Mouse (Mus musculus): ENCODE data around the gene Ndufa6.
"Not testable (repeated sequence)": the region's sequence is repeated elsewhere in the genome, so short reads cannot be mapped to it uniquely, and the experiment has no call there.

Gene Ndufa6

DNA sequence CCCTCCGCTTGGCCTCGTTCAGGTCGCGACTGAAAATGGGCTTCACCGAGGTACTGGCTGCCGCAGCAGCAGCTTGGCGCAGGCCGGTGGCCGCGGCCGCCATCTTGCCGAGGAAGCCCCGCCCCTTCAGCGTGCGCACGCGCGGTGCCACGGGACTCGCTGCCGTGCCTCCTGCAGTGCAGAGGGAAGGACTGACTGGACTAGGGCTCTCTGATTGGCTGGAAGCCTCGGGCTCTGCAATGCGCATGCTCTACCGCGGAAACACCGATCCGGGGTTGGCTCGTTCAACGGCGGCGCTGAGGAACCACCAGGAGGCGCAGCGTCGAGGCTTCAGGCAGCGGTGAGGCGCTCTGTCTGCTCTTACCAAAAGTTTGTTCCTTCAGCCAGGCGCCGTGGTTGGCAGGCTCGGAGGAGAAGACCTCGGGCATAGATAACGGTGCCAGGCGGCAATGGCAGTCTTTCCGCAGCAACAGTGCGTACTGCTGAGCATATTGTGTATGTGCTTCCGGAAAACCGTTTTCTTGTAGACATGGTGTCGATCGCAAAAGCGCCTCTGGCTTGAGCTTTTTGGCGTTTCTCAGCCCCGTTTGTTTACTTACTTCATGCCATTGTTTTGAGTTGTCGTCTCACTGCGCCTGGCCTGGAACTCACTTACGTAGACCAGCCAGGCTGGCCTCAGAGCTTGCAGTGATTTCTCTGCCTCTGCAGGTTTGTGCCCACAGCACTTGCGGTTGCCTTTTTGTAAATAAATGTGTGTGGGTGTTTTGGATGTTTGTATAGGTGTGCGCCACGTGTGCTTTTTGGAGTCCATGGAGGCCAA lies at the start of gene Ndufa6:
TSS of gene Ndufa6 (minus strand) at position 197 of the 820 bp plus-strand sequence.
- peak; percentile 99 for DNase-seq (ENCODE audit: low spot score)

GRCm38 (mm10) chr15:82403606-82404005 lies 49.5 kb upstream of the Ndufa6 start:
- DNase-seq (ENCODE audit: low spot score), result no peak

DNA sequence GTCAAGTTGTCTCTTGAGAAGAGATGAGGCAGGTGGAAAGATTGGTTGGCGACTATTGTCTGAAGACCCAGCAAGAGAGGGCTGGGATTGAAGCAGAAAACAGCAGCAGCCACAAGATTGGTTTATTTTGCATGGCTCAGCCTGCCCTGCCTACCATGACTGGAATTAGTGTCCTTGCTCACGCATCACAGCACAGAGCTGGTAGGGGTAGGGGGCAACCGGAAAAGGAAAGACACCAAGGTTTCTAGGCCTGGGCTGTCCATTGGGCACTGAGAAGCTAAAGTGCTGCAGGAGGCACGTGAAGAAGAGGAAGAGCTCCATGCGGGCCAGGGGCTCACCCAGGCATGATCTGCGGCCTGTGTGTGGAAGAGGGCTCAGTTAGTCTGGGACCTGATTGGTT lies 48.6 kb upstream of the Ndufa6 start:
- DNase-seq (ENCODE audit: low spot score), result no peak

- DNase-seq (ENCODE audit: low spot score), result no peak
Measured at GRCm38 (mm10) chr15:82402106-82402505, 48.0 kb upstream of the Ndufa6 start.

- no peak for DNase-seq (ENCODE audit: low spot score)
Measured at GRCm38 (mm10) chr15:82401516-82401915, 47.4 kb upstream of the Ndufa6 start.

DNA sequence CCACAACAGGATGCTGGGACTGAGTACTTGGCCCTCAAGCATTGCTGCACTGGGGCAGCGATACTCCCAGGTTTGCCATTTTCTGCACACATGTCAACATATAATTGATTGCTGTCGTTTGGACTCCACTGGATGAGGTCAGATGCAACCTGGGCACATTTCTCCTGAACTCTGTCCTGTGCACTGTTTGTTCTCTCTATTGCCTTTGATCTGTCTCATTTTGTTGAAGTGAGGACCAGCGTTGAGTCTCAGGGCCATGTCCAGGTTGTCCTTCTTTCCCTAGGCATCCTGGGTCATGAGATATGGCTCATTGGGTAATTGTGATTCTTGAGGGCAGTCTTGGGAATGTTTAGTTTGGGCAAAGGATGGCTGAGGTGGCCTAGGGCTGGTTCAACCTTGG lies 41.8 kb upstream of the Ndufa6 start:
- DNase-seq (ENCODE audit: low spot score), result peak; percentile 7

- DNase-seq (ENCODE audit: low spot score), result not testable (repeated sequence)
Measured at GRCm38 (mm10) chr15:82393922-82394321, 39.8 kb upstream of the Ndufa6 start, which contains the start of gene Cyp2d11. Gene Cyp2d11, minus strand, starts transcription at chr15:82394022.

DNA sequence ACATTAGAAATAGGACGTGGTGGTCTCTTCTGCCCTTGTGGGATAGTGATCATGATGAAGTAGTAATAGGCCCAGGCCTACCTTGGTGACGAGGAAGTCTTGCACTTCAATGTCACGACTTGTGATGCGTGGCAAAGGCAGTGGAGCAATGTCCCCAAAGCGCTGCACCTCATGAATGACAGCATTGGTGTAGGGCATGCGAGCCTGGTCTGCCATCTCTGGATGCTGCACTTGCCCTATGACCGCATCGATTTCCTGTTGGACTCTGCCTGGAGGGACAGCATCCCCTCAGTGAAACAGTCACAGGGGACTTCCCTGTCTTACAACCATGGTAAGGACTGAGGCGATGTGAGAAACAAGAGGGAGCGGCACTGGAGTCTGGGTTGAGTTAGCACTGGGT lies 35.8 kb upstream of the Ndufa6 start:
- peak; percentile 7 for DNase-seq (ENCODE audit: low spot score)

DNA sequence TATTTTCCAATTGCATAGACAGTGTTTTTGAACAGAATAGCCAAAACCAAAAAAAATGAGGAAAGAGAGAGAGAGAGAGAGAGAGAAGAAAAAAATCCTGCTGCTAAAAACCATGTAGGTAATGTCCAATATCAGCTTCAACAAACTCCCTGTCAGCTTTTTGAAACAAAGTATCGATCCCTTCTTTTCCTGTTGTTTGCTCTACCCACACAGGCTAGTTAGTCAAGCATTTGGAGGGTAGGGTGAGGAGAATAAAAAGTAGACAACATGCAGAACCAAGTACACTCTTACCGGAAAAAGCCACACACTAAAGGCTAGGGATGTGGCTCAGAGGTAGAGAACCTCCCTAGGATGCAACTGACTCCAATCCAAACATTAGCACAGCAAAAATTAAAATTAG lies 31.6 kb upstream of the Ndufa6 start:
- no peak for DNase-seq (ENCODE audit: low spot score)

DNA sequence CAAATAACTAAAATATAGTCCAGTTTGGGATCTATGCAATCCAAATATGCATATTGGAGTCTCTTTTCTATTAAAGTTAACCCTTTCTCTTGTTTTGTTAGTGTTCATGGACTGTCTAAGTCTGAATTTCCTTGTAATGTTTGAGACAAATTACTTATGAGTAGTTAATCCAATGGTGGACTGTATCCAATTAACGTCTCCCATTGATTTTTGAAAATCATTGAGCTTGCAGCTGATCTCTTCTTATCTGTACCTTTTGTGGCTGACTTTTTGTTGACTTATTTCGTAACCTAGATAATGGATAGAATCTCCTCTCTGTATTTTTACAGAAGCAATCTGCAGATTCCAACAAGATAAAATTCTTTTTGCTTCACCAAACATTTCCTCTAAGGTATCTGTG lies 28.3 kb upstream of the Ndufa6 start:
- no peak for DNase-seq (ENCODE audit: low spot score)

- DNase-seq (ENCODE audit: low spot score), result no peak
Measured at GRCm38 (mm10) chr15:82380714-82381062, 26.6 kb upstream of the Ndufa6 start.

DNA sequence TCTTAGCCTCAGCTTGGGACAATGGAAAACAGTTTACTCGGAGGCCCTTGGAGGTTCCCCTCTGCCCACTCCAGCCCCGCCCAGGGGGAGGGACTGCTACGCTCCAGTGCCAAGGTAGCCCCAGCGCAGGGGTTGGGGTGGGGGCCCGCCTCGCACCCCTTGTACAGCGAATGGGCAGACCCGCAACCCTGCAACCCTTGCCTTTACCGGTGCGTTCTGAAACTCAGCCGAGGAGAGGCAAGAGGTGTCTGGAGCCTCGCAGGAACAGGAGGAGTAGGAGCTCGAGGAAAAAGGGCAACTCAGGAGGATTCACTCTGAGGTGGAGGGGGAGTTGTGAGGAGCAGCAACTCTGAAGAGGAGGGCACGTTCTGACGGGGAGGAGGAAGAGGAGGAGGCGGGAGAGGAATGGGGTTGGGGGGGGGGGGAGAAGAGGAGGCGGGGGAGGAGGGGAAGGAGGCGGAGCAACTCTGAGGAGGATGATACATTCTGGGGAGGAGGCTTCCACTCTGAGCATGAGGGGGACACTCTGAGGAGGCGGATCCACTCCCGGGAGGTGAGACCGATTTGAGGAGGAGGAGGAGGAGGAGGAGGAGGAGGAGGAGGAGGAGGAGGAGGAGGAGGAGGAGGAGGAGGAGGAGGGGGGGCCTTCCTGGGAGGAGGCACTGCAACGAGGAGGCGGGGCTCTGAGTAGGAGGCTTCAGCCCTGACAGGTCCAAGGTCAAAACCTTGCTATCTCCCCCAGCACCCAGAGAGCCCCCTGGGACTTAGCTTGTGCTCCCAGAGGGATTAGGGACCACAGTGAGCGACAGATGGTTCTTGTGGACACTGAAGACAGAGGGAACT lies 26.0 kb upstream of the Ndufa6 start, which contains the start of gene Cyp2d22:
TSS of gene Cyp2d22 (minus strand) at position 390 of the 843 bp plus-strand sequence.
- peak; percentile 77 for DNase-seq (ENCODE audit: low spot score)

GRCm38 (mm10) chr15:82379511-82379870 lies 25.4 kb upstream of the Ndufa6 start:
- DNase-seq (ENCODE audit: low spot score), result peak; percentile 50

DNA sequence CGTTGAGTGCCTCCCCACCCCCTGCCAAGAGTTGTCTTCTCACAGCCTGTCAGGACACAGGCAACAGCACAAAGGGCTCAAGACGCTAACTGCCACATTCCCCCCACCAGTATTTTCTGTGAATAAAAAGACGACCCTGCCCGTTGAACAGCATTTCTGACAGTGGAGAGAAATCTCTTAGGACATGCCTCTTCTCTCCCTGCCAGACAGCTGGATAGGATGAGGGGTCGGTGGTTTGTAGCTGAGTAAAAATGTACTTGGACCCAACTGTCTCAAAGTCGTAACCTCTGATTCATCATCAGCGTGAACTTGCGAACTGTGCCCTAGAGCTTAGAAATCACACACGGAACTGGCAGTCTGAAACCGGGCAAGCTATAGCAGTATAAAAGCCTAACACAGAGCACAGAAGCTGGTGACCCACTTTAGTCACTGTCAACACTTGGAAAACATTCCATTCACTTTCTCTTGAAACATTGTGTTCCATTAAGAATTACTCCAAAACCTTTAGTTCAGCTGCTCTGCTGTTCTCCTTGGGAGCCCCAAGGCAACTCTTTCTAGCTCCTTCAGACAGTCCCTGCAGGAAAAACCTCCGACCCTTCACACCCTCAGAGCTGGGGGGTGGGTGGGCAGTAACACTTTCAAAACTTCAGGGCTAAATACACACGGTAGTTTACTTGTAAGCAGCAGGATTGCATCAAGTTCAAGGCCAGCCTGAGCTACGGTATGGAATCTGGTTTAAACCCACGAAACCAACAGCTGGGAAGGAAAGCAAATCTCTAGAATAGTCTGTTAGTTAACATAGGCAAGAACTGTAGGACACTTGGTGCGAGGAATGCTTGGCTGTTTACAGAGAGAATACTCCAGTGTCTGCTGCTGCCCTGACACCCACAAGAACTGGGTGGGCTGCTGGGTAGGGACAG lies 24.4 kb upstream of the Ndufa6 start:
- no peak for DNase-seq (ENCODE audit: low spot score)

GRCm38 (mm10) chr15:82377701-82378100 lies 23.6 kb upstream of the Ndufa6 start:
- DNase-seq (ENCODE audit: low spot score), result no peak

DNA sequence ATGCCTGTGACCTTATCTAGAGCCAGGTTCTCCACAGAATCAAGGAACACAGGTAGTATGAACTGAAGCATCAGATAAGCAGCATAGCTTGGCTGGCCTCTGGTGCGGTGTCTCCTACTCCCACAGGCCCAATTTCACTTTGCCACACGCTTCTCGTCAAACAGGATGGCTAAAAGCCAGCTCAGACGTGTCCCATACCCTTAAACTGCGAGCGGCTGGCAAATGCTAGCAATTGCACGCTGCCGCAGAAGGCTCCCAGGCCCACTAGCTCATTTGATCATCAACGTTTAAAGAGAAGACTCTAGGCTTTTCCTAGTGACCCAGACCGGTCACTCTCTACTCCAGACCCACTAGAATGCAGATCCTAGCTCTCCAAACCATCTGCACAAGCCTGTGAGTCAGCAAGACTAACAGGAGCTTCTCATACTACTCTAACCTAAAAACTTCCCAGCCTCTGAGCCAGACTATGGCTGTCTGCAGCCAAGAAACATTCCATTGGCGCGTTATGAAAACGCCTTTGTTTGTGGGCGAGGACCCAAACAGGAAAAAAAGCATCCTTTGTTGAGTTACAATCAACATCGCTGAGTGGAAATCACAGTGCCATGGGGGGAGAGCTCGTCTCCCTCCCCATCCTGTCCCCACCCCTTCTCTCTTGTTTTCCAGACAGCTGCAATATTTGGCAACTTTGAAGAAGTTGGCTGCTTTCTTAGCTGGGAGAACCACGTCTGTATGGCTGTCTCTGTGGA lies 22.4 kb upstream of the Ndufa6 start:
- peak; percentile 52 for DNase-seq (ENCODE audit: low spot score)

DNA sequence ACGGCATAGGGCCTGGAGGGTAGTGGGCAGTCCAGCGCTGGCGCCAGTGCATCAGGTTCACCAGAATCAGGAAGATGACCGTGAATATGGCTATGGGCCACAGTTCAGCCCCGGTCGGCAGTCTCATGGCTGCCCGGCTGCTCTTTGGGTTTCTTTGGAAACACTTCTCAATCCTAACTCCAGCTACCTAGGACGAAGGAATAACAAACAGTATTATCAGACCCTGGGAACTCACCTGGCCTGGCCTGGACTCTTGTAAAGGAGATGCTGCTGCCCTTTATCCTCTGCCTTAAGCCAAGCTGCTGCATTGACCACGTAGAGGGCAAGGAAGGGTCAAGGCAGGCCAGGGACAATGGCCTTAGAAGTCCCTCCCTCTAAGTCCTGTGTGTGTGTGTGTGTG lies 21.7 kb upstream of the Ndufa6 start:
- no peak for DNase-seq (ENCODE audit: low spot score)

DNA sequence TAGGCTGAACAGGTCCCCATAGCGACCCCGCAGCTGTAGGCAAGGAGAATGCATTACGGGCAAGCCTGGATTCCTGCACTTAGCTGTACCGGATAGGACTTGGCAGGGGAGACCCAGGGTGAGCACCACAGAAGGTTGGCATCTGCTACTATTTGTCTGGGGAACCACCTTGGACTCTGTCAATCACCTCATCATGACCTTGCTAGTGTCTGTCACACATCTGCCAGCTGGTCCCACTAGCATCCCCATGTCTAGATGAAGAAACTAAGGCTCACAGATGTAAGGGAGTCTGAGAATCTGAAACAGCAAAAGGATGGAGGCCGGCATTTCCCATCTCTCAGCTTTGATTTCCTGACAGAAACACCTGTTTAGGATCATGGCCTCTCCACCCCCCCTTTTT lies 20.3 kb upstream of the Ndufa6 start:
- no peak for DNase-seq (ENCODE audit: low spot score)

DNA sequence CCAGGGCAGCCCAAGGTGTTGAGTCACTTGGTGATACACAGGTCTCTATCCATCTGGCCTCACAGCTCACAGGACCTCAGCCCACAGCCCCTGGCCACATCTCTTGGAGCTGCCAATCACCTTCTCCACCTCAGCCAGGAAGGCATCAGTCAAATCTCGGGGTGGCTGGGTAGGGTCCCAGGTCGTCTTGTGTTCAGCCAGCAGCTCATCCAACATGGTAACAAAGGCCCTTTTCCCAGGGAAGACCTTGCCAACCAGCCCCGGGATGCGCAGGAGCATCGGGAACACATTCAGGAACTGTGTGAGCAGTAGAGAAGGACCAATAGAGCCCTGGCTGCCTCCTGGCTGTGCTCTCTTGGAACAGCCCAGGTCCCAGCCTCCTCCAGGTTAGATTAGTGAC lies 18.9 kb upstream of the Ndufa6 start:
- no peak for DNase-seq (ENCODE audit: low spot score)

DNA sequence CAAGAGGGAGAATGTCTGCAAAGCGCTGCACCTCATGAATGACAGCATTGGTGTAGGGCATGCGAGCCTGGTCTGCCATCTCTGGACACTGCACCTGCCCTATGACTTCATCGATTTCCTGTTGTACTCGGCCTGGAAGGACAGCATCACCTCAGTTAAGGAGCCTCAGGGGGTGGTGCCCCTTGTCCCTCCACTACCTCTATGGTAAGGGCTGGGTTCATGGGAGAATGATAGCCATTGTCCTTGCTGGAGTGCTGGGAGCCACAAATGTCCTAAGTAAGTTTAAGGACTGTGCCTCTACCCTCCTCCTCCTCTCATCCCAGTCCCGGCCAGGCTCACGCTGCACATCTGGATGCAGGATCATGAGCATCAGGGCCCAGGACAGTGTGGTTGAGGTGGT lies 18.3 kb upstream of the Ndufa6 start:
- no peak for DNase-seq (ENCODE audit: low spot score)

DNA sequence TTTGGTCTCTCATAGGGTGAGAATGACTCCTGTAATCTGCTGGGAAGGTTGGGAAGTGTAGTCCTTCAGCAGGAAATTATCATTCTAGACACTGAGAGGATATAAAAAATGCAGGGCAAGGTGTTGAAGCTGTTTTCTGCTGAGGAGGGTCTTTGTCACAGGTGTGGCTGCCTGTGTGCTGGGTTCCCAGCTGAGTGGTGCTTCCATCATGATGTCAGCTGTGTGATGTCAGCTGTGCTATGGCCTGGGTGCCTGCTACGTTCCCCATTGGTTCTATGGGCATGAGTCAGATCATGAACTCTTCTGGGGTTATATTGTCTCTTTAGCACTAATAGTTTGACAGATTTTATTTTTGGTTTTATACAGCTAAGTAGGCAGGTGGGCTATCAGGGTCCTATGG lies 14.7 kb upstream of the Ndufa6 start:
- DNase-seq (ENCODE audit: low spot score), result no peak

Data from testis, postnatal 10 days (tissue).